ENCODE assay signal across 11 mouse cellular contexts in genomic region chr4:98473491-98473890, GRCm38 (mm10).
DNase-seq lines count a peak whose midpoint lies in the region; ATAC-seq and TF ChIP-seq lines count a peak whose summit lies in the region.
"Had no signal": no experiment of that assay in that cellular context is flagged by ENCODE, and none has a peak within 500 bp of the region (broad histone marks: within the 10 kb centered on the region; RNA-seq: fewer than 3 reads in every experiment).

No protein-coding gene starts in this region.

- H3K4me2 ChIP-seq in hindbrain, postnatal 0 days (ENCODE audit: low read depth, low read length) = no peak overlapping the region
- H3K4me2 ChIP-seq: forebrain, embryonic 15.5 days had no signal

- ATAC-seq in hindbrain, postnatal 0 days = no peak
- ATAC-seq in erythroblast, adult 5-6 weeks (replicated peaks; ENCODE audit: low FRiP score, poor library complexity, severe bottlenecking) = no peak
- ATAC-seq: forebrain, embryonic 15.5 days had no signal

- H3K9me3 ChIP-seq in hindbrain, postnatal 0 days (ENCODE audit: low read length) = no peaks in the 10 kb centered on the region
- no peaks in the 10 kb centered on the region for H3K9me3 ChIP-seq in hindbrain, embryonic 10.5 days
- H3K9me3 ChIP-seq: forebrain, embryonic 15.5 days; heart, embryonic 10.5 days had no signal

- no peaks in the 10 kb centered on the region; the same call in 1 of the 2 replicates for H3K36me3 ChIP-seq in hindbrain, postnatal 0 days (ENCODE audit: insufficient read depth, low read length)
- no peaks in the 10 kb centered on the region for H3K36me3 ChIP-seq in hindbrain, embryonic 10.5 days
- H3K36me3 ChIP-seq: forebrain, embryonic 15.5 days; heart, embryonic 10.5 days had no signal

- H3K27me3 ChIP-seq in hindbrain, postnatal 0 days (ENCODE audit: insufficient read depth, low read length) = no peaks in the 10 kb centered on the region
- no peaks in the 10 kb centered on the region for H3K27me3 ChIP-seq in hindbrain, embryonic 10.5 days (ENCODE audit: insufficient read depth, poor library complexity, severe bottlenecking)
- H3K27me3 ChIP-seq: forebrain, embryonic 15.5 days had no signal

- TF ChIP-seq CTCF in hindbrain, postnatal 0 days (IDR thresholded peaks at IDR 0.05; ENCODE audit: low read depth) = no peak

- 43% methylated on average over 3 of the region's 3 CpGs for WGBS in hindbrain, postnatal 0 days
- 90% methylated on average over 3 of the region's 3 CpGs for WGBS in hindbrain, embryonic 10.5 days

- H3K4me1 ChIP-seq in hindbrain, postnatal 0 days (ENCODE audit: insufficient read depth, low read length) = no peaks in the 10 kb centered on the region
- no peaks in the 10 kb centered on the region for H3K4me1 ChIP-seq in hindbrain, embryonic 10.5 days (replicated peaks)
- H3K4me1 ChIP-seq: forebrain, embryonic 15.5 days; heart, embryonic 10.5 days had no signal

- H3K4me3 ChIP-seq in hindbrain, postnatal 0 days (ENCODE audit: low read length) = no peak overlapping the region
- H3K4me3 ChIP-seq in hindbrain, embryonic 10.5 days = no peak overlapping the region
- H3K4me3 ChIP-seq: forebrain, embryonic 15.5 days; heart, embryonic 10.5 days had no signal

- H3K27ac ChIP-seq in hindbrain, postnatal 0 days = no peak overlapping the region
- no peak overlapping the region for H3K27ac ChIP-seq in hindbrain, embryonic 10.5 days
- H3K27ac ChIP-seq: forebrain, embryonic 15.5 days; heart, embryonic 10.5 days; macrophage had no signal

- H3K9ac ChIP-seq in hindbrain, postnatal 0 days (replicated peaks; ENCODE audit: low read length) = no peak overlapping the region
- H3K9ac ChIP-seq: forebrain, embryonic 15.5 days had no signal

- peak; percentile 31 for DNase-seq in hindbrain, postnatal 0 days (ENCODE audit: low spot score)
- no peak for DNase-seq in hindbrain, embryonic 10.5 days (ENCODE audit: low spot score)
- DNase-seq in right cerebral cortex, postnatal 4 days = peak; percentile 17
- no peak for DNase-seq in right cerebral cortex, postnatal 36 days (ENCODE audit: low spot score in 2 of 2)
- peak; percentile 17 for DNase-seq in cerebellum, adult 8-10 months
- DNase-seq in thymus, postnatal 4 days = no peak
- DNase-seq: right cerebral cortex, adult 18-20 months had no signal

Comparison
In these comparisons a context has a peak if more than half of its experiments do, and no peak if none do; other contexts are left out.
1. DNase-seq: peak in hindbrain, postnatal 0 days (single experiment), right cerebral cortex, postnatal 4 days (single experiment) and cerebellum, adult 8-10 months (single experiment); none in hindbrain, embryonic 10.5 days (single experiment), right cerebral cortex, postnatal 36 days (0 of 2) and thymus, postnatal 4 days (single experiment).